Mouse (Mus musculus): ENCODE measurements around the gene Auts2. TPM values are rescaled to one million over a fixed set of nuclear protein-coding genes. Genes with fewer than 3 reads are reported as not detected.

The Auts2 gene
- polyA plus RNA-seq, 1 experiment: not detected

DNA sequence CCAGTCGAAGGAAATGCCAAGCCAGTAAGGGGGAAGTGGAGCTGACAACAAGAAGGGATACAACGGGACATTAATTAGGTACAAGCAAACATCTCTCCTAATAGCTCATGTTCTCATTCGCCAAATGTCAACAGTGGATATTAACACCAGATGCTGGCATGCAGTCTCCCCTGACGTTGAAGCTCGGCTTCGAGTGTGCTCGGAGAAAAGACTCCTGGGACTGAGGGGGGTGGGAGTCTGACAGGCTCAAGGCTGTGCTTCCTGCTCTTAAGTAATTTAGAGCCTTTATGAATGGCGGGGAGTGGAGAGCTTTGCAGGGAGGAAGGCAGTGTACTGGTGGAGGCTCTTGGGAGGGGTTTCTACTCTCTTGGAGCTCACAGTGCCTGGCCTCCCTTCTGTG, 687.8 kb downstream of the Auts2 start:
- no peak for TF ChIP-seq GATA1 (IDR thresholded peaks at IDR 0.05; ENCODE audit: low read length)

DNA sequence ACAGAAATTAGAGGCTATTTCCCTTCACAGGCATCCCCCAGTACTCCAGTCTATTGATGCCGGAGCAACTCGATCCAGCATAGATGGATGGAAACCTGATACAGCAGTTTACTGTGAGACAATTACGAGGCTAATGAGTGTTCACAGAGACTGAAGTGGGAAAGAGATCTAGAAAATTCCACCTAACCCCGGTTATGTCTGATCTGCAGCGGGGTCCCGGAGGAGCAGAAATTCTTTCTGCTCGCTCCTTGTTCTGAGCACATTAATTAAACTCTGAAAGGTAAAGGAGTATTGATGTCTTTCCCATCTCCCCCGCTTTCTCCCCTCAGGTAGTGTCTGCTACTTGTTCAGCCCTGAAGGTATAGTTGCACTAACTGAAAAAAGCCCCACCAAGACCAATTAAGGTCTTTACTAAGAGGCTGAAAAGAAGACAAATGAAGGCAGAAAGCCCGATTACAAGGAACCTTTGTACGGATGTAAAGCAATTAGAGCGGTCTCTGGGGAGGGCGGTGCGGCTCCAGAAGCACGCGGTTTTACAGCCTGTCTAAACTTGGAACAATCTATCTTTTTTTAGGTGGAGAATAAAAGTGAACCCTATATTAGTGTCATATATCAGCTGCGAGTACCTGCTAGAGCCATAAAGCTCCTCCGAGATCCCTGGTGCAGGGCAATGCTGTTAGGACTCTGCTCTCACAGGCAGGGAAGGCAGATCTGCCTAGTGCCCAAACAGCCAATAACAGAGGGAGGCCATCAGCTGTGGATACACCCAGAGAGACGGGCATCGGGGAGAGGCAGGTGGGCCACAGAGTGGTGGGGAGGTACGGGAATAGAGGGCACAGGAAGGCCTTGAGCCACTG, 691.3 kb downstream of the Auts2 start:
- TF ChIP-seq GATA1 (IDR thresholded peaks at IDR 0.05; ENCODE audit: low read length): no peak

DNA sequence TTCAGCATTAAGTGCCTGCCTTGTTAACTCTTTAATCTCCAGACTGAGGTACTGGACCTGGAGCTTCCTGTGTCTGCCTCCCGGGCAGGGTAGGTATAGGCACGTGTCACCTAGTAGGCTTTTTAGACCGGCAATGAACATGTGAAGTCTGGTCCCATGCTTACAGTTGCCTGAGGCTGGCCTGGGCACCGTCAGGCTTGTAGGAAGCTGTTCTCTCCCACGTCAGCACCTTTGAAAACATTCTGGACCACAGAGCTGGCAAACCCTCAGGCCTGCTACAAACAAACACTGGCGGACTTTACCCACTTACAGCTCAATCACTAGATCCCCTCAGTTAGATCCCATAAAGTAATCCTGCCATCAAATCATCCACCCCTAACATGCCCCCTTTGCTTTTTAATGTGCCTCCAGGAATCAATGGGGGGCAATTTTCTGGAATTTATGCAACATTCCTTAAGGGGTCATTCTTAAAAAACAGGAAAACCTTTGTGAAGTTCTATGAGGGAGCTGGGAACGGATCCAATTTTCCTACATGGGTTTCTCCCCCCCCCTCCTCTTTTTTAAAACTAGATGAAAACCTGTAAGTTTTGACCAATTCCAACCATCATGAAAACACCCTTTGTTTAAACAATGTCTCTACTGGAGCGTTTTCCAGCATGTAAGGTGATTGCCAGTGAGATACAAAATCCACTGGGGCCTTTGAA, 692.4 kb downstream of the Auts2 start:
- no peak for TF ChIP-seq GATA1 (IDR thresholded peaks at IDR 0.05; ENCODE audit: low read length)

DNA sequence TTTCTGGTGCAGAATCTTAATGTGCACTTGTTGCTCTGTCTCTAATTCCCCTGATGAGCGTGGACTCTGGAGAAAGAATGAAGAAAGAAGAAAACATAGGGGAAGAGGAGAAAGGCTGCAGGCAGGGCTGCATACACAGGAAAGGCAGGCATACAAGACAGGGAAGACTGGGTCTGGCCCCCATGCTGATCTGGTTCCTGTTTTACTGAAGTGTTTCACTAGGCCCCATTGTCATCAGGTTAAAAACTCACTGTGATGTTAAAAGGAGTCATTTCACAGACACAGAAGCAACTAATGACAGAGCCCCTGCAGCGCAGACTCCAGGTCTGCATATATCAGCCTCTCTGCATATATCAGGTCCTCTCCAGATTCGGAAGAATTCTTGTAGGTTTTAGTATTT, 693.5 kb downstream of the Auts2 start:
- no peak for TF ChIP-seq GATA1 (IDR thresholded peaks at IDR 0.05; ENCODE audit: low read length)

DNA sequence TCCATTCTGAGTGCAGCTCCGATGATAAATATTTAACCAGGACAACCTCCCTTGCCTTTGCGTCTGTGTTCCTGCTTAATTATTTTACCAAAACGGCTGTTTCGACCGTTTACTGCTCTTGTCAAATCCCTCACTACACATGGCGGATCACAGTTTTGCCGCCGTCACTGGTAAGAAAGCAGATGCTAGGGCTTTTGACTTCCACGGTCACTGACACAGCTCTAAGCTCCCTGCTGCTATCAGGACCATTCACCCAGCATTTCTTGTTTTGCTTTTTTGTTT, 698.7 kb downstream of the Auts2 start:
- no peak for TF ChIP-seq GATA1 (IDR thresholded peaks at IDR 0.05; ENCODE audit: low read length)

DNA sequence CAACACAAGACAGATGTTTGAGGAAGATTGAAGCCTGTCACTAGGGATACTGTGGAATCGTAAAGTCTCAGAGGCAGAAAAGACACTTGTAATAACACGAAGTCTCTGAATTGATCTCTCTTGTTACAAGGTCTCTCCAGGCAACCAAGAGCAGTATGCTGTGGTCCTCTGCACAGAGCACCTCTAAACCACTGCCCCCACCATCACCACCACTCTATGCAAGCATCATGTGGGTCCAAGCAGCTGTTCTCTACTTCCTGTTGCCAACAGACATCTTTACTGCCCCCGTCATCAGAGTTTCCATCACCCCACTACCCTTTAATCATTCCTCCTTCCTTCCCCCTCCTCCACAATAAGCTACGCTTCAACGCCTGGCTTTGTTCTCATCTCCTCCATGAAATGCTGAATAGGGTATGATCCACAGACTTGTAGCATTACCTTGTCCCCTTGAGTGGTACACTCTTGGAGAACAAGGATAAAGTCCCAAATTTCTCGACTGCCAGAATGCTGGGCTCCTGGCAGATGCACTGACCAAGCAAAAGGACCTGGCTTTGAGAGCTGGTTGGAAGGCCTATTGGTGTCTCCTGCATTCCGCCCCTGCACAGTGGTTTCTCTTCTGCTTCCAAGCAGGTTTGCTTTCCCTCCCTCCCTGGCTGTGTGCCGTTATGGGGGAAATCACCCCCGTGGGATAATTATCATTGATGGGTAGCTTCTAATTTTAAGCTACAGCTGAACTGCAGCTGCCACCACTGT, 699.2 kb downstream of the Auts2 start:
- no peak for TF ChIP-seq GATA1 (IDR thresholded peaks at IDR 0.05; ENCODE audit: low read length)

DNA sequence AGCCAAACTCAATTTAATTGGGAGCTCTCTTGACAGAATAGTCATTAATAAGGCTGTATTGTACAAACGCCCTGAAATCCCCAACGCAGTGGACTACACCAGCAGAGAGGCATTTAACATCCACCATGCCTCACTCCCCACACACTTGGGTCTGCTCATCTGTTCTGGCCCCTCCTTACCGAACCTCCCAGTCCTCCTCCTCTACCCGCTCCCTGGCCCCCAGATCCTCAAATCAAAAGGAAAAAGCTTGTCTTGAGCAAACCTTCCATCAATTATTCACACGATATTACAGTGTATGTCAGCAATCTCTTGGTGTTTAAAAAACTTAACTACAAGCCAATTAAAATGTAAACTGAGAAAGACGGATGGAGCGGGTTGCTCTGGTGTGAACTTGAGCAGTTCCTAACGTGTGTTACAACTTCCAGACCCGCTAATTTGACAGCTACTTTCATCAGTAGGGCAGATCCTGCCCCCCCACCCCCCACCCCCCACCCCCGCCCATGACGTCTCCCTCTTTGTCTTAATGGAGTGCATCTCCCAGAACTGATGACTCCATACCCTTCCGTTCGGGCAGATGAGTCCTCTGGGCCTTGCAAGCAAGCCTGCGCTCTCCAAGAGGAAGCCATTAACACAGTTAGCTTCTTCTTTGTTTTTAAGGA, 703.4 kb downstream of the Auts2 start:
- TF ChIP-seq GATA1 (IDR thresholded peaks at IDR 0.05; ENCODE audit: low read length): no peak

DNA sequence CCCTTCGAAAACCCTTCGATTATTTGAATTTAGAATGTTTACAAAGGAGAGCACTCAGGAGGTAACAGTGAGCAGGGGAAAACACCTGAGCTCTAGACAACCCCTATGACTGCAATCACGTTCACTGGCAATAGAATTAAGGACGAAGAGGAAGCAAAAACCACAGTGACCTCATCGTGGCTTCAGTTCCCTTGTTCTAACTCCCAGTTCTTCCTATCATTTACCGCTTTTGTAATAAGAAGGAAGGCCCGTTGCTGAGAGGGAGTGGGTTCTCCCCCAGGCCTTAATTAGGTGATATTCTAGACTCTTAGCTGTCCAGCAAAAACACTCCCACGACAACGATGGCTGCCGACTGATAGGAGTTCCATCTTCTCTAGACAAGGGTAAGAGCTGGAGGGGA, 704.1 kb downstream of the Auts2 start:
- no peak for TF ChIP-seq GATA1 (IDR thresholded peaks at IDR 0.05; ENCODE audit: low read length)

DNA sequence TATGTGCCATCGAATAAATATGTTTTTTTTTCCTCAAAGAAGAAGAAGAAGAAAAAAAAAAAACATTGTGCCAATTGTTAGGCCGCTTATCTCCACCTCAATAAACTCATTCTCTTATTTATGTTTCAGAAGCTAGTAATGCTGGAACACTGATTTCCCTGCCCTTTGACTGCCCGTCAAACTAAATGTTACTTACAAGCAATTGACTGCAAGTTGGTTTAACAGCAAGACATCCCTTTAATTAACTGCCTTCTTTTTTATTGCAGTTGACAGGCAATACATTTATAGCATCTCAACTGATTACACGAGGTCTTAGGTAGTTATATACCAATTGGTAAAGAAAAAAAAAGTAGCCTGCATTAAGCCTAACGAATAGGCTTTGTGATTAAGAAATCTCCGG, 705.1 kb downstream of the Auts2 start:
- TF ChIP-seq GATA1 (IDR thresholded peaks at IDR 0.05; ENCODE audit: low read length): no peak

DNA sequence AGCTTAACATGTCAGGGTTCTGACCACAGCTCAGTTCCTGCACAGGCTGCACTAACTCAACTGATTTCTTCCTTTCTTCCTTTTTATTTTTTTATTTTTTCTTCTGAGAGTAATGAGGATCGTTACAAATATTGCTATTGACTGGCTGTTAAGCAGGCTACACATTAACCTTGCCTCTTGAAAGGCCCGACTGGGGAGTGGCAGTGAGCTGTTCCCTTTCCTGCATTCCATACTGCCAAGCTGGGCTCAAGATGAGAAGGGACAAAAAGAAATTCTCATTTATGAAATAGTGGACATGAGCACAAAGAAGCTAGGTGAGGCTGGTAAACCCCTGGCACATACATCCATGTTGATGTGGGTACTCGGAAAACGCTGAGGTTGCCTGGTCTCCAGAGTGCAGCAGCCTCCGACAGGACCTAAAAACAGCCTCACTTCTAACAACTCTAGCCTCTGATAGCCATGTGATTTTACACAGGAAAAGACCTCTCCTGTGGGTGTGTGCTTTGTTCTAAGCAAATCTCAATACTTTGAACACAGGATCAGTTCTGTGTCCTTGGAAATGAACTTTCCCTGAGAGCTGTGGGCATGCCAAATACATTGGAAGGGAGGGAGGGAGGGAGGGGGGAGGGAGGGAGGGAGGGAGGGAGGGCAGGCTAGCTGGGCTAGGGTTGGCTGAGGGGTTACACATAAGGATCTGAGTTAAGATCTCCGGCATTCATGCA, 707.0 kb downstream of the Auts2 start:
- TF ChIP-seq GATA1 (IDR thresholded peaks at IDR 0.05; ENCODE audit: low read length): no peak

DNA sequence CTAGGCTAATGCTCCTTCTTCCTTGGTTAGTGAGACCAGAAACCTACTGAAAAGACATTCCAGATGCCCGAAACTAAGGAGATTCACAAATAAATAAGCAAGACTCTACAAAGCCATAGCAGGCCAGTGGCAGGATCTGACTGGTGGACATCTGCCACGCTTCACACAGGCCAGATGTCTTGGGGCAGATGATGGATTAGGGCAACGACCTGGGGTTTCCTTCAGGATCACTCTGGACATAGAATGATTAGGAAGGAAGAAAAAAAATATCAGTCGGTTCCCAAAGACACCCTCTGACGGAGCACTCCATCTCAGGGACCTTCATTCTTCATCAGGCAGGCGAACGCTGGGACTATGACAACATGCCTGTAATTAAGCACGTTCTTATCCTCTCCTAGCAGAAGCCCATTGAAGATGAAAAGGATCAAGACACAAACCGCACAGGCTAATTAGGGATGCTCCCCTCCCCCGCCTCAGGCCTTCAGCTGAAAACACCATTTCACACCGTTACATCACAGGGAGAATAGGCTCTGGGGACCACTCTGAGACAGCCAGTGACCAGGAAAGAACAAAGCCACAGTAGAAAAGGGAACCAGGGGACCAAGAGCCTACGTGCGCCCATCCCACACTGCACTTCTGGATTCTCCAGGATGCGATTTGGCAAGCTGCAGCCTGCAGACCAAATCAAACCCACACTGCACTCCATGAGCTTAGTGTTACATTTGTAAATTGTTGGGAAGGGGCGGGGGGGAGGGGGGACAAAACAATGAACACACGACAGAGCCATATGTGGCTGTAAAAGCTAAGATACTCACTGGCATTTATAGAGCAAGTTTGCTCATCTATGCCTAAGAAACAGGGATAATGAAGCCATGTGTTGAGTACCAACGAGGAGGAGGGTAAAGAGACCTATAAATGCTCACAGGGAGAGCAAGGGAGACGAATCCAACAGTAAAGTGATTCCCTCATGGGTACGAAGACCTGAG, 710.0 kb downstream of the Auts2 start:
- TF ChIP-seq GATA1 (IDR thresholded peaks at IDR 0.05; ENCODE audit: low read length): no peak

DNA sequence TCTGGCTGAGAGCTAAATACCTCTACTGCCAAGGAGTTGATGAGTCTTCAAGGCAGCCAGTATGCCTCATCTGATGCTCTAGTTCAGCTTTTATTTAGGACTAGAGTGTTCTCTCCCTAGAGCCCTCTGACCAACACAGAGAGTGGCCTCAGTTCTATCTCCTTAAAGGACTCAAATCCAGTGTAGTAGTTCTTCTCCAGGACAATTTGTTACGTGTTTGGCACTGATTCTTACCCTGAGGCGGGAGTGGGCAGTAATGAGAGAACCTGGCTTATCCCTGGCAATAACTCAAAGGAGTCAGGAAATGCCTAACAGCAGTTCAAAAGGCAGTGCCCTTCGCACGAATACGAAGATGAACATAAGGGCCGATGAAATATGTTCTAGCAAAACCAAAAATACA, 713.0 kb downstream of the Auts2 start:
- TF ChIP-seq GATA1 (IDR thresholded peaks at IDR 0.05; ENCODE audit: low read length): no peak

DNA sequence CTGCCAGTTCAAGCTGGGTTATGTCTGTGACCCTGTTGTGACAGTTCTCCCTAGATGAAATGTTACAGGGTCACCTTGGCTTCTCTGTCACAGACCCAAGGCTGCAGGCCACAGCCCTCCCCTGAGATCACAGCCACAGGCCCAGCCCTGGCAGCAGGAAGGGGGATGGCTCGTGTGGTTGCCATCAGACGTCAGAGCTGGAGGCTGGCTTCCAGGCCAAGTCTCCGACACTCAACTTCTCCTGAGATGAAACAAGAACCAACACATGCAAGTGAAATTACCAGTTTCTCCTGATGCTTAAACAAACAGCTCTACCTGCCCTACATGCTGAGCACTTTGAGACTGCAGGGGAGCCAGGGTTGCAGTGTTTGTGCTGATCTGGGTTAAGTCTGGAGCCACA, 713.9 kb downstream of the Auts2 start:
- no peak for TF ChIP-seq GATA1 (IDR thresholded peaks at IDR 0.05; ENCODE audit: low read length)

DNA sequence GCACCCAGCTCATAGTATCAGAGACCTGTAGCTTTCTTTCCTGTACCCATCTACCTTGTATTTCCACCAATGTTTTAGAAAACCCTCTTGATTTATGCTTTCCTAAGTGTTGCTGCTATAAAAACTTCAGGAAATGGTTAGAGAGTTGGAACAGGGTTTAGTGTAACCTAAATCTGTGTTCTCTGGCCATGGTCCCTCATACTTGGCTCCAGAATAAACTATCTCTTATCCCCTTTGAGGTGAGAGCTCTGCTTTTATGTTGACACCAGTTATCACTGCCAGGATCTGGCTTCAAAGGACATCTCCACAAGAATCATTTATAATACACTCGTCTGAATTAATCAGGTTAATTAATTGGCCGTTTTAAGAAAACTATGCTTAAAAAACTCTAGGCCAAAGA, 714.5 kb downstream of the Auts2 start:
- TF ChIP-seq GATA1 (IDR thresholded peaks at IDR 0.05; ENCODE audit: low read length): no peak
